ENCODE assay signal across 8 mouse cellular contexts in genomic region chr4:120286761-120287241, GRCm38 (mm10). TPM values are rescaled to one million over a fixed set of nuclear protein-coding genes. Genes with fewer than 3 reads are reported as not detected.
DNase-seq lines count a peak whose midpoint lies in the region; ATAC-seq and TF ChIP-seq lines count a peak whose summit lies in the region.

No protein-coding gene starts in this region.

- dilution Hi-C loops in CH12.LX (cut with MboI; ENCODE audit: extremely low pct_ligation_motif_present, extremely low pct_unique_long_range_greater_than_20kb, low sequenced_read_pairs): no loop called here

- in situ Hi-C loops in CH12.LX (cut with MboI; ENCODE audit: low pct_ligation_motif_present, low pct_unique_long_range_greater_than_20kb, low sequenced_read_pairs): no loop called here

- no peak for TF ChIP-seq RAD21 in CH12.LX (IDR thresholded peaks at IDR 0.05; ENCODE audit: low read depth, low read length)

- no peaks in the 10 kb centered on the region for H3K9me3 ChIP-seq in CH12.LX (replicated peaks; ENCODE audit: low read length)
- H3K9me3 ChIP-seq in embryonic facial prominence, embryonic 11.5 days (replicated peaks; ENCODE audit: control insufficient read depth, low read length): no peaks in the 10 kb centered on the region
- no peaks in the 10 kb centered on the region for H3K9me3 ChIP-seq in intestine, postnatal 0 days (ENCODE audit: control insufficient read depth)
- no peaks in the 10 kb centered on the region for H3K9me3 ChIP-seq in midbrain, embryonic 12.5 days

- no peaks in the 10 kb centered on the region for H3K79me2 ChIP-seq in CH12.LX (replicated peaks; ENCODE audit: control insufficient read depth, extremely low read depth, insufficient read depth, poor library complexity, severe bottlenecking)

- peaks cover 91% of the 10 kb centered on the region for H3K27me3 ChIP-seq in CH12.LX (replicated peaks)
- H3K27me3 ChIP-seq in embryonic facial prominence, embryonic 11.5 days (ENCODE audit: control insufficient read depth, insufficient read depth, low read length): peaks cover 51% of the 10 kb centered on the region
- peaks cover 49% of the 10 kb centered on the region for H3K27me3 ChIP-seq in intestine, postnatal 0 days (replicated peaks; ENCODE audit: control insufficient read depth, insufficient read depth, low read length)
- peaks cover 86% of the 10 kb centered on the region for H3K27me3 ChIP-seq in midbrain, embryonic 12.5 days

- intact Hi-C loops in gastrocnemius, postnatal 14 days (cut with DNase I; ENCODE audit: low total_unique reads): no loop called here

- TF ChIP-seq POLR2A in CH12.LX (IDR thresholded peaks at IDR 0.05; ENCODE audit: low read depth, low read length): no peak

- no peak overlapping the region for H3K27ac ChIP-seq in CH12.LX (ENCODE audit: insufficient read depth, low read depth)
- H3K27ac ChIP-seq in embryonic facial prominence, embryonic 11.5 days (replicated peaks; ENCODE audit: low read depth, low read length): no peak overlapping the region
- no peak overlapping the region for H3K27ac ChIP-seq in intestine, postnatal 0 days (ENCODE audit: low read depth, low read length)
- 0 out of 2 replicates have a peak overlapping the region, but pooled peaks have one; percentile 52 for H3K27ac ChIP-seq in midbrain, embryonic 12.5 days (replicated peaks)

- H3K36me3 ChIP-seq in CH12.LX (replicated peaks in 1 of 2; ENCODE audit: control insufficient read depth in 1 of 2, insufficient read depth in 1 of 2, low read length in 1 of 2): no peaks in the 10 kb centered on the region
- no peaks in the 10 kb centered on the region for H3K36me3 ChIP-seq in embryonic facial prominence, embryonic 11.5 days (replicated peaks; ENCODE audit: control insufficient read depth, insufficient read depth, low read depth, low read length)
- H3K36me3 ChIP-seq in intestine, postnatal 0 days (ENCODE audit: control insufficient read depth, insufficient read depth): no peaks in the 10 kb centered on the region
- no peaks in the 10 kb centered on the region for H3K36me3 ChIP-seq in midbrain, embryonic 12.5 days

- H3K4me2 ChIP-seq in CH12.LX (ENCODE audit: insufficient read depth, low read depth, poor library complexity, severe bottlenecking): peak overlapping the region; percentile 84
- H3K4me2 ChIP-seq in embryonic facial prominence, embryonic 11.5 days (ENCODE audit: low read depth, low read length): peak overlapping the region; percentile 100
- peak overlapping the region; percentile 99 for H3K4me2 ChIP-seq in intestine, postnatal 0 days (replicated peaks; ENCODE audit: low read depth)
- peak overlapping the region; percentile 100 for H3K4me2 ChIP-seq in midbrain, embryonic 12.5 days (replicated peaks)

- TF ChIP-seq CTCF in CH12.LX (conservative IDR thresholded peaks at IDR 0.05 in 1 of 2, IDR thresholded peaks at IDR 0.05 in 1 of 2; ENCODE audit: low read depth in 2 of 2, low read length in 2 of 2): no peak
- no peak for TF ChIP-seq CTCF in intestine, postnatal 0 days (IDR thresholded peaks at IDR 0.05; ENCODE audit: low read depth)

- H3K4me1 ChIP-seq in CH12.LX (ENCODE audit: control insufficient read depth in 1 of 2, insufficient read depth in 2 of 2): peaks cover 14 to 47% of the 10 kb centered on the region in 2 experiments
- H3K4me1 ChIP-seq in embryonic facial prominence, embryonic 11.5 days (ENCODE audit: control insufficient read depth, insufficient read depth, low read length): peaks cover 11% of the 10 kb centered on the region
- H3K4me1 ChIP-seq in intestine, postnatal 0 days (replicated peaks; ENCODE audit: control insufficient read depth, insufficient read depth, low read length): peaks cover 10% of the 10 kb centered on the region; the same call in 1 of the 2 replicates
- H3K4me1 ChIP-seq in midbrain, embryonic 12.5 days: peaks cover 53% of the 10 kb centered on the region

- peak overlapping the region in 2 of 3 experiments; percentile 40 to 53 for H3K4me3 ChIP-seq in CH12.LX (replicated peaks in 1 of 3; ENCODE audit: low read depth in 2 of 3, low read length in 2 of 3, poor library complexity in 1 of 3)
- H3K4me3 ChIP-seq in embryonic facial prominence, embryonic 11.5 days (ENCODE audit: low read depth, low read length): peak overlapping the region; percentile 60
- H3K4me3 ChIP-seq in intestine, postnatal 0 days (ENCODE audit: low read depth, low read length): peak overlapping the region; percentile 60
- H3K4me3 ChIP-seq in midbrain, embryonic 12.5 days: peak overlapping the region; percentile 76

- peak; percentile 43 to 44 for DNase-seq in cerebellum, postnatal 25 days
- no peak for DNase-seq in CH12.LX (ENCODE audit: extremely low read depth)
- no peak for DNase-seq in embryonic facial prominence, embryonic 11.5 days (ENCODE audit: low spot score)
- no peak for DNase-seq in gastrocnemius, postnatal 14 days

- under 1% methylated on average over 45 of the region's 53 CpGs for WGBS in embryonic facial prominence, embryonic 11.5 days
- under 1% methylated on average over 53 of the region's 53 CpGs for WGBS in intestine, postnatal 0 days
- 1% methylated on average over 42 of the region's 53 CpGs for WGBS in midbrain, embryonic 12.5 days

- no peak overlapping the region for H3K9ac ChIP-seq in CH12.LX (ENCODE audit: insufficient read depth, low read depth)
- H3K9ac ChIP-seq in embryonic facial prominence, embryonic 11.5 days (replicated peaks; ENCODE audit: low read length): peak overlapping the region; percentile 59
- peak overlapping the region; percentile 50 for H3K9ac ChIP-seq in intestine, postnatal 0 days (ENCODE audit: low read depth, low read length)
- peak overlapping the region; percentile 72 for H3K9ac ChIP-seq in midbrain, embryonic 12.5 days (replicated peaks)

- no peak for TF ChIP-seq EP300 in CH12.LX (IDR thresholded peaks at IDR 0.05; ENCODE audit: low read length)

- no peak for ATAC-seq in cerebellum, adult (ENCODE audit: insufficient number of reproducible peaks, low FRiP score, low TSS enrichment)
- no peak for ATAC-seq in embryonic facial prominence, embryonic 11.5 days (replicated peaks; ENCODE audit: insufficient number of reproducible peaks, low FRiP score, low TSS enrichment, low read depth)
- 0 out of 2 replicates have a peak, but pooled peaks have one; percentile 2 for ATAC-seq in intestine, postnatal 0 days
- no peak; the same call in 1 of the 2 replicates for ATAC-seq in midbrain, embryonic 12.5 days (ENCODE audit: low FRiP score, low read depth)
- ATAC-seq in erythroid progenitor cell, adult 5-6 weeks (replicated peaks; ENCODE audit: low FRiP score, poor library complexity, severe bottlenecking): no peak

TF ChIP-seq in CH12.LX, 34 proteins besides CTCF, POLR2A, EP300 and RAD21:
- TF ChIP-seq IRF4 (IDR thresholded peaks at IDR 0.05; ENCODE audit: low read depth, low read length): no peak
- no peak for TF ChIP-seq KAT2A (IDR thresholded peaks at IDR 0.05; ENCODE audit: insufficient replicate concordance, low read length)
- no peak for TF ChIP-seq NRF1 (IDR thresholded peaks at IDR 0.05; ENCODE audit: low read depth, low read length)
- no peak for TF ChIP-seq CHD1 (IDR thresholded peaks at IDR 0.05; ENCODE audit: low read depth, low read length)
- TF ChIP-seq NELFE (IDR thresholded peaks at IDR 0.05; ENCODE audit: low read depth, low read length): no peak
- no peak for TF ChIP-seq BHLHE40 (IDR thresholded peaks at IDR 0.05; ENCODE audit: low read depth, low read length)
- TF ChIP-seq USF1 (IDR thresholded peaks at IDR 0.05; ENCODE audit: low read depth, low read length): no peak
- TF ChIP-seq MEF2A (IDR thresholded peaks at IDR 0.05; ENCODE audit: borderline replicate concordance, low read depth, low read length): no peak

RNA-seq across cellular contexts. Expression of gene Foxo6, which starts 0.3 kb away (rescaled TPM):
- total RNA-seq in CH12.LX (2012; rRNA removed) (not detected in 2 replicates), CH12.LX (2014; rRNA removed) (not detected in 2 replicates)
- polyA plus RNA-seq in CH12.LX (2012; ENCODE audit: insufficient read length, low read depth): not detected in 2 replicates
- polyA plus RNA-seq in embryonic facial prominence, embryonic 11.5 days (2014; fragmentation: Nextera tagmentation; extraction: Ambion mirVana): 0.69 and 0.79 TPM in 2 replicates
- polyA plus RNA-seq in intestine, postnatal 0 days (2015; fragmentation: Nextera tagmentation; extraction: Ambion mirVana): 0.17 and 0.20 TPM in 2 replicates
- 0.15 and 0.25 TPM in 2 replicates for polyA plus RNA-seq in midbrain, embryonic 12.5 days (2016; fragmentation: Nextera tagmentation; extraction: Ambion mirVana)
- total RNA-seq in erythroid progenitor cell, adult 5-6 weeks (2015; ENCODE audit: low replicate concordance): not detected in 2 replicates
- not detected in 2 replicates for total RNA-seq in erythroid progenitor cell, adult 5-6 weeks (2017; ENCODE audit: low replicate concordance)
- total RNA-seq in gastrocnemius, postnatal 14 days (2021): 10 to 100 TPM in 1 of 2 experiments, 1 to 10 TPM in 1; 6.7 to 11.6 TPM

Comparison
In these comparisons a context has a peak if more than half of its experiments do, and no peak if none do; other contexts are left out.
1. DNase-seq: peak in cerebellum, postnatal 25 days (2 of 2); none in CH12.LX (single experiment), embryonic facial prominence, embryonic 11.5 days (single experiment) and gastrocnemius, postnatal 14 days (single experiment).
2. Peak in every context shown above with its lines, with median percentiles within 50 percentile points of each other: H3K4me2 ChIP-seq and H3K4me3 ChIP-seq.